Mouse (Mus musculus): ENCODE measurements around the gene Slc36a1.
A peak's percentile ranks its signal among the peaks of the same experiment; 100 is the strongest.

Gene Slc36a1

GRCm38 (mm10) chr11:55204159-55204596 lies at the start of gene Slc36a1:
TSS of gene Slc36a1 (plus strand) at chr11:55204350.
- DNase-seq (ENCODE audit: low spot score in 2 of 2) = peak; percentile 88 to 95

- DNase-seq (ENCODE audit: low spot score in 2 of 2) = no peak
Measured at GRCm38 (mm10) chr11:55154398-55155069, 49.6 kb upstream of the Slc36a1 start.

GRCm38 (mm10) chr11:55155070-55155421 lies 49.1 kb upstream of the Slc36a1 start:
- DNase-seq (ENCODE audit: low spot score in 2 of 2) = peak; percentile 12 to 33

GRCm38 (mm10) chr11:55158785-55159359 lies 45.3 kb upstream of the Slc36a1 start:
- peak; percentile 75 to 85 for DNase-seq (ENCODE audit: low spot score in 2 of 2)

- peak; percentile 25 to 48 for DNase-seq (ENCODE audit: low spot score in 2 of 2)
Measured at GRCm38 (mm10) chr11:55162670-55163069, 41.5 kb upstream of the Slc36a1 start.

- peak in 1 of 2 experiments; percentile 36 for DNase-seq (ENCODE audit: low spot score in 2 of 2)
Measured at GRCm38 (mm10) chr11:55164723-55165122, 39.4 kb upstream of the Slc36a1 start.

- no peak for DNase-seq (ENCODE audit: low spot score in 2 of 2)
Measured at GRCm38 (mm10) chr11:55165748-55166147, 38.4 kb upstream of the Slc36a1 start.

- DNase-seq (ENCODE audit: low spot score in 2 of 2) = no peak
Measured at GRCm38 (mm10) chr11:55168504-55168903, 35.6 kb upstream of the Slc36a1 start.

GRCm38 (mm10) chr11:55168914-55169313 lies 35.2 kb upstream of the Slc36a1 start:
- DNase-seq (ENCODE audit: low spot score in 2 of 2) = no peak

GRCm38 (mm10) chr11:55170501-55170900 lies 33.6 kb upstream of the Slc36a1 start:
- DNase-seq (ENCODE audit: low spot score in 2 of 2) = no peak

- DNase-seq (ENCODE audit: low spot score in 2 of 2) = no peak
Measured at GRCm38 (mm10) chr11:55178830-55179229, 25.3 kb upstream of the Slc36a1 start.

- no peak for DNase-seq (ENCODE audit: low spot score in 2 of 2)
Measured at GRCm38 (mm10) chr11:55179856-55180255, 24.3 kb upstream of the Slc36a1 start.

GRCm38 (mm10) chr11:55183124-55183523 lies 21.0 kb upstream of the Slc36a1 start:
- no peak for DNase-seq (ENCODE audit: low spot score in 2 of 2)

- no peak for DNase-seq (ENCODE audit: low spot score in 2 of 2)
Measured at GRCm38 (mm10) chr11:55184246-55184645, 19.9 kb upstream of the Slc36a1 start.

GRCm38 (mm10) chr11:55184733-55185291 lies 19.3 kb upstream of the Slc36a1 start, which contains the start of gene Slc36a2:
TSS of gene Slc36a2 (minus strand) at chr11:55185077.
- DNase-seq (ENCODE audit: low spot score in 2 of 2) = no peak

- no peak for DNase-seq (ENCODE audit: low spot score in 2 of 2)
Measured at GRCm38 (mm10) chr11:55187292-55187691, 16.9 kb upstream of the Slc36a1 start.

- no peak for DNase-seq (ENCODE audit: low spot score in 2 of 2)
Measured at GRCm38 (mm10) chr11:55187777-55188176, 16.4 kb upstream of the Slc36a1 start.

GRCm38 (mm10) chr11:55190216-55190615 lies 13.9 kb upstream of the Slc36a1 start:
- DNase-seq (ENCODE audit: low spot score in 2 of 2) = no peak

GRCm38 (mm10) chr11:55197086-55197485 lies 7.1 kb upstream of the Slc36a1 start:
- no peak for DNase-seq (ENCODE audit: low spot score in 2 of 2)

GRCm38 (mm10) chr11:55197740-55198510 lies 6.2 kb upstream of the Slc36a1 start:
- DNase-seq (ENCODE audit: low spot score in 2 of 2) = no peak

- DNase-seq (ENCODE audit: low spot score in 2 of 2) = peak in 1 of 2 experiments; percentile 12
Measured at GRCm38 (mm10) chr11:55204602-55205001, 452 bp downstream of the Slc36a1 start.

- no peak for DNase-seq (ENCODE audit: low spot score in 2 of 2)
Measured at GRCm38 (mm10) chr11:55208001-55208690, 4.0 kb downstream of the Slc36a1 start.
